In genomic region chr19:29325852-29326180, GRCm38 (mm10) we compare ENCODE assay signal across 1 mouse cellular context.
TF ChIP-seq lines count a peak whose summit lies in the region.

No protein-coding gene starts in this region.

TF ChIP-seq in MEL, 35 proteins besides CTCF, POLR2A, EP300 and RAD21 (continued from another document):
- 0 out of 2 replicates have a peak, but pooled peaks have one; percentile 11 for TF ChIP-seq ETS1 (IDR thresholded peaks at IDR 0.05; ENCODE audit: low read depth, low read length)
